Mouse (Mus musculus) olfactory bulb, adult 2 months (tissue): ENCODE data around the gene Ccr10.

Experiments
- CTCF ChIP-seq: fragments of 200-500 bp; IDR thresholded peaks from 2 replicates; pipeline ENCODE4 v1.5.1; 2012; ENCODE audit warnings: low read depth, mild to moderate bottlenecking, low read length, moderate library complexity; ENCODE audit not compliant: insufficient read depth
- POLR2A ChIP-seq: fragments of 200-500 bp; IDR thresholded peaks from 2 replicates; pipeline ENCODE4 v1.6.1; 2012; ENCODE audit warnings: mild to moderate bottlenecking, low read depth, low read length, moderate library complexity; ENCODE audit not compliant: insufficient read depth

DNA sequence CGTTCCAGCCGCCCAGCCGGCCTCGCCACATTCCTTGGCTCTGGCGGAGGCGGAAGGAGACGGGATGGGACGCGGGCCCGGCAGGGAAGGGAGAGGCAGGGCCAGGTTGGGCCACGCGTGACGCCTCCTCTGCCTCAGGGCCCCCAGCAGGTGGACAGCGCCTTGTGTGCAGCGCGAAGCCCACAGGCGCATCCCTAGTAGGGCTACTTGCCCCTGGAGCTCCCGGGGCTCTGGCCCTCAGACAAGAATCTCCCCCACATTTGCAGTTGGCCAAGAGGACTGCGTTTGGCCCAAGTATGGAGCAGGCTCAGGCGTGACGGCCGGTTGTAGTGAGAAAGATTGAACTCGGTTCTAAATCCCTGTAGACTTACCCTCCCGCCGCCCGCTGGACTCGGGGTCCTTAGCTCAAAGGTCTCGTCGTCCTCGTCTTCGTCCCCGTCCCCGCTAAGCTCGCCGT is 4.9 kb downstream of the Ccr10 start, which contains the start of gene Cntnap1:
- TF ChIP-seq CTCF (no peak), POLR2A (no peak)
